In the genomic region with DNA sequence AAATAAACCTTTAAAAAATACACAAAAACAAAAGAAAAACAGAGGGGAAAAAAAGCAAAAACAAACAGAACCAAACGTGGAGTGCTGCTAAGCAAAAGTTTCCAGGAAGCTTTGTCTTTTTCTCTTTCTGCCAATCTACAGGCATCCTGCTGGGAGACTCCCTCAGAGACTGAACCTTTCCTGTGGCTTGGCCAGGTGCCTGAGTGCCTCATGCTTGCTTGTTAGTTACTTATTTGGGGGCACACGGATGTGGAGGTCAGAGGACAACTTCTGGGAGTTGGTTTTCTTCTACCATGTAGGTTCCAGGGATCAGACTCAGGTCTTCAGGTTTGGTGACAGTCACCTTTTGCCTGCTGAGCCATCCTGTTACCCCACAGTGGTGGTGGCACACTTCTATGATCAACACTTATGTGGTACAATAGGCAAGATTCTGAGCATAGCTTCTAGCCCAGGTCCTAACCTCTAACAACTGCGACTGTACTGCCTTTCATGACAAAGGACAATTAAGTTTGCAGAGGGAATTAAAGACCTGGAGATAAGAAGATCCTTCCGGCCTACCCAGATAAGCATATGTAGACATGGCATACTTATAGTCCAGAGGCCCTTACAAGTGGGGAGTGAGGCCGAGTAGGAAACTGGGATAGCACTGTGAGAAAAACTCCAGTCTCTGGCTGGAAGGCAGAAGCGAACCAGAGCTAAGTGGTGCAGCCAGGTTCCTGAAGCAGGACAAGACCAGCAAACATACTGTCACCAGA, we compare ENCODE assay signal across 14 mouse cellular contexts. TPM values are rescaled to one million over a fixed set of nuclear protein-coding genes. Genes with fewer than 3 reads are reported as not detected.
DNase-seq lines count a peak whose midpoint lies in the region; ATAC-seq and TF ChIP-seq lines count a peak whose summit lies in the region.
"Had no signal": no experiment of that assay in that cellular context is flagged by ENCODE, and none has a peak within 500 bp of the region (broad histone marks: within the 10 kb centered on the region; RNA-seq: fewer than 3 reads in every experiment).

No protein-coding gene starts in this region.

- no peak for DNase-seq in heart, embryonic 10.5 days (ENCODE audit: low spot score)
- no peak for DNase-seq in liver, postnatal 0 days
- DNase-seq in kidney, postnatal 25 days: peak; percentile 81 to 89
- no peak for DNase-seq in spleen, postnatal 10 days (ENCODE audit: low spot score in 2 of 2)
- no peak for DNase-seq in cerebellum, adult 8-10 months
- DNase-seq: cerebellum, adult 11 months; gastrocnemius, postnatal 14 days; heart, postnatal 4 days had no signal

- no peak overlapping the region for H3K4me2 ChIP-seq in heart, embryonic 11.5 days
- no peak overlapping the region for H3K4me2 ChIP-seq in liver, postnatal 0 days (ENCODE audit: low read depth, low read length)
- no peak overlapping the region for H3K4me2 ChIP-seq in liver, embryonic 12.5 days
- no peak overlapping the region for H3K4me2 ChIP-seq in midbrain, embryonic 16.5 days (ENCODE audit: low read length)
- H3K4me2 ChIP-seq: limb, embryonic 12.5 days; liver, embryonic 15.5 days had no signal

- no peak overlapping the region for H3K4me3 ChIP-seq in heart, embryonic 11.5 days (ENCODE audit: low read depth, low read length)
- H3K4me3 ChIP-seq in heart, embryonic 10.5 days: no peak overlapping the region
- no peak overlapping the region for H3K4me3 ChIP-seq in liver, postnatal 0 days (ENCODE audit: low read depth, low read length)
- H3K4me3 ChIP-seq in liver, embryonic 12.5 days: no peak overlapping the region
- no peak overlapping the region for H3K4me3 ChIP-seq in midbrain, embryonic 16.5 days (ENCODE audit: low read depth, low read length)
- H3K4me3 ChIP-seq: forebrain, embryonic 10.5 days; limb, embryonic 12.5 days; liver, embryonic 15.5 days had no signal

- no peak for ATAC-seq in heart, embryonic 11.5 days (replicated peaks; ENCODE audit: insufficient number of reproducible peaks, low FRiP score, low TSS enrichment)
- ATAC-seq in liver, postnatal 0 days: no peak
- ATAC-seq in liver, embryonic 12.5 days: no peak; the same call in 1 of the 2 replicates
- no peak for ATAC-seq in midbrain, embryonic 16.5 days

- H3K36me3 ChIP-seq in heart, embryonic 11.5 days (ENCODE audit: control insufficient read depth, insufficient read depth, low read length): no peaks in the 10 kb centered on the region
- H3K36me3 ChIP-seq in heart, embryonic 10.5 days: no peaks in the 10 kb centered on the region
- no peaks in the 10 kb centered on the region for H3K36me3 ChIP-seq in liver, postnatal 0 days (replicated peaks; ENCODE audit: insufficient read depth, low read length)
- no peaks in the 10 kb centered on the region for H3K36me3 ChIP-seq in liver, embryonic 12.5 days
- H3K36me3 ChIP-seq in midbrain, embryonic 16.5 days (ENCODE audit: control insufficient read depth, insufficient read depth, low read length): no peaks in the 10 kb centered on the region
- H3K36me3 ChIP-seq: forebrain, embryonic 10.5 days; limb, embryonic 12.5 days; liver, embryonic 15.5 days had no signal

- no peak for TF ChIP-seq CTCF in liver, postnatal 0 days (IDR thresholded peaks at IDR 0.05; ENCODE audit: low read depth)

- H3K27ac ChIP-seq in heart, embryonic 11.5 days (ENCODE audit: low read depth, low read length): 0 out of 2 replicates have a peak overlapping the region, but pooled peaks have one; percentile 17
- no peak overlapping the region for H3K27ac ChIP-seq in heart, embryonic 10.5 days
- peak overlapping the region; percentile 60; the same call in 1 of the 2 replicates for H3K27ac ChIP-seq in liver, postnatal 0 days (ENCODE audit: low read depth)
- H3K27ac ChIP-seq in liver, embryonic 12.5 days: no peak overlapping the region
- H3K27ac ChIP-seq in midbrain, embryonic 16.5 days (ENCODE audit: low read length): no peak overlapping the region
- H3K27ac ChIP-seq: forebrain, embryonic 10.5 days; limb, embryonic 12.5 days had no signal

- no peak overlapping the region for H3K9ac ChIP-seq in heart, embryonic 11.5 days (ENCODE audit: low read depth, low read length)
- no peak overlapping the region for H3K9ac ChIP-seq in liver, postnatal 0 days (replicated peaks)
- no peak overlapping the region for H3K9ac ChIP-seq in liver, embryonic 12.5 days
- H3K9ac ChIP-seq in midbrain, embryonic 16.5 days (ENCODE audit: low read depth, low read length): no peak overlapping the region
- H3K9ac ChIP-seq: limb, embryonic 12.5 days; liver, embryonic 15.5 days had no signal

- no peak for TF ChIP-seq EP300 in liver, postnatal 0 days (IDR thresholded peaks at IDR 0.05; ENCODE audit: low read depth)

- H3K9me3 ChIP-seq in heart, embryonic 11.5 days (replicated peaks; ENCODE audit: control insufficient read depth, low read length): no peaks in the 10 kb centered on the region
- H3K9me3 ChIP-seq in heart, embryonic 10.5 days: no peaks in the 10 kb centered on the region
- no peaks in the 10 kb centered on the region for H3K9me3 ChIP-seq in liver, postnatal 0 days (ENCODE audit: low read length)
- no peaks in the 10 kb centered on the region for H3K9me3 ChIP-seq in liver, embryonic 12.5 days (replicated peaks)
- no peaks in the 10 kb centered on the region for H3K9me3 ChIP-seq in midbrain, embryonic 16.5 days (replicated peaks; ENCODE audit: control insufficient read depth, low read length, poor library complexity, severe bottlenecking)
- H3K9me3 ChIP-seq: forebrain, embryonic 10.5 days; limb, embryonic 12.5 days; liver, embryonic 15.5 days had no signal

- H3K4me1 ChIP-seq in heart, embryonic 11.5 days (ENCODE audit: control insufficient read depth, insufficient read depth, low read length): peaks cover 5% of the 10 kb centered on the region; the same call in 1 of the 2 replicates
- H3K4me1 ChIP-seq in heart, embryonic 10.5 days: peaks cover 18% of the 10 kb centered on the region
- H3K4me1 ChIP-seq in liver, postnatal 0 days (ENCODE audit: insufficient read depth): peaks cover 17% of the 10 kb centered on the region
- H3K4me1 ChIP-seq in liver, embryonic 12.5 days: peaks cover 15% of the 10 kb centered on the region
- H3K4me1 ChIP-seq in midbrain, embryonic 16.5 days (ENCODE audit: control insufficient read depth, insufficient read depth, low read length): no peaks in the 10 kb centered on the region
- H3K4me1 ChIP-seq: limb, embryonic 12.5 days had no signal

- no peaks in the 10 kb centered on the region for H3K27me3 ChIP-seq in heart, embryonic 11.5 days (ENCODE audit: control insufficient read depth, insufficient read depth, low read length)
- H3K27me3 ChIP-seq in heart, embryonic 10.5 days (ENCODE audit: insufficient read depth, poor library complexity, severe bottlenecking): no peaks in the 10 kb centered on the region
- H3K27me3 ChIP-seq in liver, postnatal 0 days (ENCODE audit: insufficient read depth, low read length): no peaks in the 10 kb centered on the region
- no peaks in the 10 kb centered on the region for H3K27me3 ChIP-seq in liver, embryonic 12.5 days (replicated peaks)
- no peaks in the 10 kb centered on the region for H3K27me3 ChIP-seq in midbrain, embryonic 16.5 days (ENCODE audit: control insufficient read depth, insufficient read depth, low read depth, low read length)
- H3K27me3 ChIP-seq: limb, embryonic 12.5 days; liver, embryonic 15.5 days had no signal

- WGBS in heart, embryonic 11.5 days (ENCODE audit: insufficient replicate concordance): 39% methylated on average over 6 of the region's 6 CpGs
- WGBS in heart, embryonic 10.5 days: 38% methylated on average over 6 of the region's 6 CpGs
- 52% methylated on average over 6 of the region's 6 CpGs for WGBS in liver, postnatal 0 days (ENCODE audit: insufficient replicate concordance)
- 41% methylated on average over 6 of the region's 6 CpGs for WGBS in liver, embryonic 12.5 days (ENCODE audit: insufficient replicate concordance)
- WGBS in midbrain, embryonic 16.5 days: 74% methylated on average over 6 of the region's 6 CpGs

RNA-seq across cellular contexts. Expression of a gene that starts 23.9 kb away (rescaled TPM):
- 135 and 142 TPM in 2 replicates for polyA plus RNA-seq in heart, embryonic 11.5 days (2014; fragmentation: Nextera tagmentation; extraction: Ambion mirVana)
- polyA plus RNA-seq in heart, embryonic 10.5 days (2016; fragmentation: Nextera tagmentation; extraction: Ambion mirVana): 123 and 162 TPM in 2 replicates
- polyA plus RNA-seq in liver, postnatal 0 days (2015; fragmentation: Nextera tagmentation; extraction: Ambion mirVana): 56.0 and 62.3 TPM in 2 replicates
- polyA plus RNA-seq in liver, embryonic 12.5 days (2016; fragmentation: Nextera tagmentation; extraction: Ambion mirVana): 63.6 and 64.8 TPM in 2 replicates
- 145 and 149 TPM in 2 replicates for polyA plus RNA-seq in midbrain, embryonic 16.5 days (2015; fragmentation: Nextera tagmentation; extraction: Ambion mirVana)

RNA-seq across cellular contexts. Expression of a gene that starts 43.3 kb away (rescaled TPM):
- polyA plus RNA-seq in heart, embryonic 11.5 days (2014; fragmentation: Nextera tagmentation; extraction: Ambion mirVana): 421 and 474 TPM in 2 replicates
- 299 and 335 TPM in 2 replicates for polyA plus RNA-seq in heart, embryonic 10.5 days (2016; fragmentation: Nextera tagmentation; extraction: Ambion mirVana)
- 51.8 and 57.1 TPM in 2 replicates for polyA plus RNA-seq in liver, postnatal 0 days (2015; fragmentation: Nextera tagmentation; extraction: Ambion mirVana)
- 46.1 and 47.7 TPM in 2 replicates for polyA plus RNA-seq in liver, embryonic 12.5 days (2016; fragmentation: Nextera tagmentation; extraction: Ambion mirVana)
- 273 and 279 TPM in 2 replicates for polyA plus RNA-seq in midbrain, embryonic 16.5 days (2015; fragmentation: Nextera tagmentation; extraction: Ambion mirVana)

Comparison
In these comparisons a context has a peak if more than half of its experiments do, and no peak if none do; other contexts are left out.
1. H3K27ac ChIP-seq: peak in heart, embryonic 11.5 days (single experiment) and liver, postnatal 0 days (single experiment); none in heart, embryonic 10.5 days (single experiment), liver, embryonic 12.5 days (single experiment) and midbrain, embryonic 16.5 days (single experiment).
2. DNase-seq: peak in kidney, postnatal 25 days (2 of 2); none in heart, embryonic 10.5 days (single experiment), liver, postnatal 0 days (single experiment), spleen, postnatal 10 days (0 of 2) and cerebellum, adult 8-10 months (single experiment).